Mouse (Mus musculus) gastrocnemius, postnatal 4 days (tissue): ENCODE data around the gene Zfp708. TPM values are rescaled to one million over a fixed set of nuclear protein-coding genes. Genes with fewer than 3 reads are reported as not detected.
"Not testable (repeated sequence)": the region's sequence is repeated elsewhere in the genome, so short reads cannot be mapped to it uniquely, and the experiment has no call there.

Source experiments
- DNase-seq, 2 experiments: peaks; one replicate each; pipeline ENCODE4 v3.0.0; 2021 to 2022; ENCODE audit warnings: low spot score in 2 of 2, mixed read lengths in 2 of 2
- long read RNA-seq, 2 experiments: library from polyadenylated mRNA; stranded (forward); transcript quantifications; one replicate each; pipeline ENCODE4 v2.0.0; 2021
- total RNA-seq, 2 experiments: library from RNA; stranded (reverse); gene quantifications; 2 replicates each; pipeline ENCODE4 v1.2.3; 2021

Gene Zfp708
- total RNA-seq, result 1 to 10 TPM; 1.3 to 1.7 TPM
- long read RNA-seq, experiment 1, partial matches to known transcripts, result 0 of 3 reads
- long read RNA-seq, experiment 1, other reads (novel, unspliced or antisense), result 0 of 3 reads
- long read RNA-seq, experiment 2, partial matches to known transcripts, result 0 of 2 reads
- long read RNA-seq, experiment 2, other reads (novel, unspliced or antisense), result 1 of 2 reads

DNA sequence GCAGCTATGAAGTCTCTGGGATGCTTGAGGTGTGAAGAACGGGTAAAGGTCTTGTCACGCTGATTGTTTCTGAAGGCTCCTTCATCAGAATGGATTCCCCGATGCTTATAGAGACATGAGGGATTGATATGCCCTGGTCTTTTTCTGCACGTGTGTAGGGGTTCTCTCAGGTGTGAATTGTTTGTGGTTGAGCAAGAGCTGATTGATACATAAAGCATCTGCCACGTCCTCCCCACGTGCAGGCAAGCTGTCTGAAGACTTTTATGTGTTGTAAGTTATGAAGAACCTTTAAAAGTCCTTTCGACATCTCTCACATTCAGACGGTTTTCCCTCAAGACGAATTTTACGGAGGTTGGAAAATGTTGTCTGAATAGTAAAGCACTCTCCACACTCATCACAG is at the start of gene Zfp708:
Gene Zfp708 (minus strand): TSS at position 101 of the 400 bp plus-strand sequence.
- DNase-seq, result no peak

DNA sequence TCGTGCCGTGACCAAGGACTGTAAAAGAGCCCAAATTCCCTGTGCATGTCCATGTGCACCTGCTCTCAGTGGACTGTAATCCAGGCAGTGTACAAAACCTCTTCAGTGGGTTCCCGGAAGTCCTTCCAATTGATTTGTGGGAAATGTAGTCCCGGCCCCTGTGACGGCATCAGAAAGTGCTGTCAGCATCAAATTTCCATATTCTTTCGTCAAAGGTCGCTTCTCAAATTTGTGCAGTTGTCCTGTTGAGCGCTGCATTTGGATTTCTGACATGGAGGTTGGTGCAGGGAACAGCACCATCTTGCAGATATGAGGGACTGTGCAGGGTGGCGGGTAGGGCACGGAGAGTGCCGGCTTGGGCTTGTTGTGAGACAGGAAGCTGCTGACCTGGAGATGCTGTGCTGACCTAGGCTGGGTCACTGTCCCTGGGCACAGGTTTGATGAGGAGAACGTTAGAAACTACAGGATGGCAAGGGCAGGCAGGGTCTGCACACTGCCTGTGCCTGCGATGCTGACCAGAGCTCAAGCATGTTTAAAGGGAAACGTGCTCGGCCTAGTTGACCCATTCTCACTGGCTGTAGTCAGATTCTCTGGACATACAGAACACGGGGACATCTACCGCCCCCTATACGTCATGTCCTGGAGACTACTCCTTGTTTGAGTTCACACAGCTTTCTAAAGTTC is 30.4 kb upstream of the Zfp708 start:
- DNase-seq, result peak in 1 of 2 experiments; percentile 69

DNA sequence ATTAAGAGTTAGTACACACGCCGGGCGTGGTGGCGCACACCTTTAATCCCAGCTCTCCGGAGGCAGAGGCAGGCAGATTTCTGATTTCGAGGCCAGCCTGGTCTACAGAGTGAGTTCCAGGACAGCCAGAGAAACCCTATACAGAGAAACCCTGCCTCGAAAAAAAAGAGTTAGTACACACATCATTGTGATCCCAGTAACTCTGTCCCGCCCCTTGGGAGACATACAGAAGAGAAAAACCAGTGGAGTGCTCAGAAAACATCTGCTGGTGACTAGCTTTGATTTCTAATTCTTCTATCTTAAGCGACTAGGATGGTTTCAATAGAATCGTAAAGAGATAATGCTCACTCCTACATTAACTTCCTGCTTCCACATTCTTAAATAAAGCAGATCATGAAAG is 29.7 kb upstream of the Zfp708 start:
- DNase-seq, result not testable (repeated sequence)

DNA sequence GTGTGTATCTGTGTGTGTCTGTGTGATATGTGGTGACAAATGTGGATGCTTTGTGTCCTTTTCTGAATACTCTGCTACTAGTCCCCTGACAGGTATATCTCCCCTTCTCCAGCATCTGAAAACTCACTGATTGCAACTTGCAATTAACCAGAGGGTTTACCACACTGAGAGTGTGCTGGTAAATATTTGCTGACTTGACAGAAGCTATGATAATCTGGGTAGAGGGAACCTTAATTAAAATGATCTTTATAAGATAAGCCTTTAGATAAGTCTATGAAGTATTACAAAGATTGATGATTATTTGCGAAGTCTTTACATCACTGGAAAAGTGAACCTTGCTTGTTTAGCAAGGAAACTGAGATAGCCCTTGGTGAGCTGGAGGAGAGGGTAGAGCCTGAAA is 26.7 kb upstream of the Zfp708 start:
- DNase-seq, result no peak

DNA sequence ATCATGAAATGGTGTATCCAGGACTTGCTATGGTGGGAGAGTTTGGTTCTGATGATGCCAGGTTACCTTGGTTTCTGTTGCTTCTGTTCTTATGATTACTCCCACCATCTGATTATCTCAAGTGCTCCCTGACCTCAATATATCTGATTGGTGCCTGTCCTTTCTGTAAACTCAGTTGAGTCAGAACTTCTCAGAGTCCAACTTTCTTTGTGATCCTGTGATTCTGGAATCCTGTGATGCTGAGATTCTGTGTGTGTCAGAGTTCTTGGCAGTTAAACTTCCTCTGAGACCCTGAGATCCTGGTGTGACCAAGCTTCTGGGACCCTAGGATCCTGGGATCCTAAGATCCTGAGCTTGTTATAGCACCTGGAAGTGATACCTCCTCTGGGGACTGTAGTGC is 23.6 kb upstream of the Zfp708 start, which contains the start of gene Zfp759:
Gene Zfp759 (plus strand): TSS at position 301 of the 400 bp plus-strand sequence.
- not testable (repeated sequence) for DNase-seq

DNA sequence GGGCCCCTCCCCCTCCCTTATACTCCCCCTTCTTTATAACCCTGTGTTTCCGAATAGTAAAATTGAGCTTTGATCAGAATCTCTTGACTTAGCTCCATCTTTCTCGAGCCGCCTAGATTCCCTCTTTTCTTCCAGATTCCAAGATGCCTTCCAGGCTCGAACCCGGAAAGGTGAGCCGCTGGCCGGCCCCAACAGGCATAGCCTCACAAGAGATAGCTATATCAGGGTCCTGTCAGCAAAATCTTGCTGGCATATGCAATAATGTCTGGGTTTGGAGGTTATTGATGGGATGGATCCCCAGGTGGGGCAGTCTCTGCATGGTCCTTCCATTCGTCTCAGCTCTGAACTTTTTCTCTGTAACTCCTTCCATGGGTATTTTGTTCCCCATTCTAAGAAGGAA is 18.4 kb upstream of the Zfp708 start, which contains the start of gene Rslcan18:
Gene Rslcan18 (minus strand): TSS at position 101 of the 400 bp plus-strand sequence.
- not testable (repeated sequence) for DNase-seq

DNA sequence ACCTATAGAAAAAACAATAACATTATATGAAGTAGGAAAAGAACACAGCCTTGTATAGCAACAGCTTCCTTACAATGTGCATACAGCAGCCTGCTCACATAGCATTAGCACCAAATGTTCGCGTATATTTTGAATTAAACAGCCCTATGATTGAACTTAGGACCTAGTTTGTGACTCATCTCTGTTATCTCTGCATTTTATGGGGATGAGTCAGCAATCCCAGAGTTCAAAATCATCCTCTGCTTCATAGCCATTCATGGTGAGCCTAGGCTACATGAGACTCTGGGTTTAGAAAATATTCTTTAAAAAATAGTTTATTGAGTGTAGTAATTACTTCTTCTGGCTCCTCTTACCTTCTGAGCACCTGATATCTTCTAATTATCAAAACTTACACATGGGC is 15.5 kb upstream of the Zfp708 start:
- no peak for DNase-seq

DNA sequence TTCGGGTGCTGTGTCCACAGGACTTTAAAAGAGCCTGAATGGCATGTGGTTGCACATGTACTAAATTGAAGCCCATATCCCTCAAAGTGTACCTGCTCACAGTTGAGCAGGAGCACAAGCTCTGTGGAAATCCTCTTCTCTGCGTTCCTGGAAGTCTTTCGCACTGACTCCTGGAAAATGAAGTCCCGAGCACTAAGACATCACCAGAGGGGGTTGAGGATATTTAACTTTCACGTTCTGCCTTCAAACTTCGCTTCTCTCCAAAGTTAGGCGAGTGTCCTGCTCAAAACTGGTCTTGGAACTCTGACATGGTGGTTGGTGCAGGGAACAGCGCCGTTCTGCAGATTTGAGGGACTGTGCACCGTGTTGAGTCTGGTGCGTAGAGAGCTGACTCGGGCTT is 14.3 kb upstream of the Zfp708 start:
- no peak for DNase-seq

DNA sequence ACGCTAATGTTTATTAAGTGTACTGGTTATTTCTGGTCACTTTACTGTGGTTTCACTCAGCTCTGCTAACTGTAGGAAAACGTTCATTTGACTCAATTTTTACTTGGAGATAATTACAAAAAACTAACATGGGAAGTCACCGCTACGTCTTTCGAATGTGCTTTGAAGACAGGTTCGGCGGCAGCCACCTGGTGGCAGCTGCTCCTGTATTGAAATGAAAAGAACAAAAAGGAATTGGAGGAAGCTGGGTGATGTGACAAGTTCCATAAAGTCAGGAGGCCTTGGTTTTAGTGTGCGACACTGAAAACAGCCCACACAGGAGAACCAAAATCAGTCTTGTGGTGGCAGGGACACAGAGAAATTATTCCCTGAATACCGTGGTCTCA is 11.0 kb upstream of the Zfp708 start:
- peak in 1 of 2 experiments; percentile 16 for DNase-seq

DNA sequence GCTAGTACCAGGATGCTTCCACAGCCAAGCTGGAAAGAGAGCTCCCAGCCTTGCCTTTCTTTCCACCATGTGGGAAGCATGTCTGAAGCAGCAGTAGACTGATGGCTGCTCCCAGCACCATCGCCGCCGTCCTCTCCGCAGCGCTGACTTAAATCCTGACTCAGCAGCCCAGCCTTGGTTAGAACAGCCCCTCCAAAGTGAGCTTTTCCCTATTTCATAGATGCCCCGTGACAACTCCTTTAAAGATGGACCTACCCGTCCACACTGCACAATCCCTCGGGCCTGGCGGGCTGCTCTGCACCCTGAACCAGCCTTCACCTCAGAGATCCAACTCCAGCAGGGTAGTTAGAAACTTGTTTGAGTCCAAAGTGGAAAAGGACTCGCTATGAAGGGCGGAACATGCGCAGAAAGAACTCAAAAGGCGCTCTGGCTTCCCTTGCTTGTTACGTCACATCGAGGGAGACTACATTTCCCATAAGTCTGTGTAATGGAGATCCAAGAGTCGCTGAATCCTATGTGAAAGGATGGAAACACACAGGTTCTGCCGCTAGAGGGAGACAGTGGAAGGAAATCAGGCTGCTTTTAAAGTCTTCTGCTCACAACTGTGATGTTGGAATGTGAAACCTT is 10.5 kb upstream of the Zfp708 start, which contains the start of gene Gm28557:
Gene Gm28557 (minus strand): TSS at position 411 of the 627 bp plus-strand sequence.
- peak; percentile 62 to 85 for DNase-seq

DNA sequence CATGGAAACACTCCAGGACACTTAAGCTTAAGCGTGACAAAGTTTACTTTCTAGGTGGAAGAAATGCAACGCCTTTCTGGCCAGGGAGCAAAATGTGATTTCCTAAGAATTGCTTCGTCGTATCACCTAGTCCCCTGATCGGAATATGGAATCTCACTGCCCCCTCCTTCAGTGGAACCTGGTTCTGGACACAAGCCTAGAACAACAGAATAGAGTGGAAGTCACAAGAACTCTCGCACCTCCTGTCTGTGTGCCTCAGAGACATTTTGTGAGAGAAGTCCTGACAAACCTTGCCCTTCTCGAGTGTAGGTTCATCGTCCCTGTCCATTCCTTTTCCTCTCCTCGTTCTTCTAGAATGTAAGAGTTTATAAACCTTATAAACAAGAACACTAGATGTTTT is 9.9 kb upstream of the Zfp708 start:
- no peak for DNase-seq

DNA sequence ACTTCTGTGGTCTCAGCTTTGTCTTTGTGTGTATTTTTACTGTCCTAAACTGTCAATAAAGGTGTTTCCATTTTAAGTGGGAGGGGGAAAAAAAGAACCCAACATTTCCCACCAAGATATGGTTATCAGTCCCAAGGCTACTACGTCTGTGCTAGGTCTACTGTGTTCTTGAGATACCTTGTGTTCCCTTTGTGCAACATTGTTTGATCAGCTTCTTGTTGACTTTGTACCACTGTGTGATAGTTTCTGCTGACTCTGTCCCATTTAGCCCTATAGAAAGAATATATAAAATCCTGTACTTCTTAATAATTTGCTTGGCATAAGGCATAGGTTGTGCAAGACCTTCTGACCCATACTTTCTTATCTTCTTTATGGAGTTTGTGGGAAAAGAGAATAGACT is 7.6 kb downstream of the Zfp708 start:
- no peak for DNase-seq

DNA sequence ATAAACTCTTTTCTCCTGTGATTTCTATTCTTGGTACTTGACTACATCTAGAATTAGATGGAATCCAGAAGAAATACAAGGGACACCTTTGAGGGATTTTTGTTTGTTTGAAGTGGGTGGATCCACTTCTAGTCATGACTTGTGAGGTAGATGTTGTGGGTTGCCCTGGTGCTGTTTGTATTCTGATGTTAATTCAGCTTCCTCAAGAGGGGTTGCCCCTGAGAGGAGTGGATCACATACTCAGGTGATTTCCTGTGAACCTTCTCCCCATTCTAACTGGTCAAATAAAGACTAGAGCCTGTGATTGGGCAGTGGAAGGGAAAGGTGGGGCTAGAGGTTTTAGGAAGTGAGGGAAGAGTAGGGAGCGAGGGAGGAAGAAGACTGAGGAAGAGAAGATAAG is 15.8 kb downstream of the Zfp708 start:
- DNase-seq, result no peak

DNA sequence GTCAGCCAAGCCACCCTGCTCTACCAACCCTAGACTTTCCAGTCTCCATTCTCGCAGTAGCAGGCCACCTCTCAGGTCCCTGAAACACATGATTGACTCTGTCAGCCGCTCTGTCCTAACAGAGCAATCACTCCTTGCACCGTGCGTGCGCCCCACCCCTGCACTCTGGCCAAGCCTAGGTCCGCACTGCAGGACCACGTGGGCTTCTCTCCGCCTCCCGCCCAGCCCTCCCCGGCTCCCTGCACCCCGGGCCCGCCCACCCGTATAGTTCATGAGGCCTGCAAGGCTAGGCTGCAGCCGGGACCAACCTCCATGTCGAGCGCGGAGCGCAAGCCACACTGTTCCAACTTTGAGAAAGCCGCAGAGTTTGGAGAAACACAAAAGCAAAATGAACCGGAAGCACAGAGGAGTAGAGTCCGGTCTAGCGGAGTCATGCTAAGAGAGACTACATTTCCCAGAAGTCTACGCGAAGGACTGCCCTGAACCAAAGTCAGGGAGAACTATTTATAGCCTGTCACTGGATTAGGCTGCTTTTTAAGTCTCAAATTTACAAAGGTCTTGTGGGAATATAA is 16.5 kb downstream of the Zfp708 start:
- peak; percentile 39 to 74 for DNase-seq

DNA sequence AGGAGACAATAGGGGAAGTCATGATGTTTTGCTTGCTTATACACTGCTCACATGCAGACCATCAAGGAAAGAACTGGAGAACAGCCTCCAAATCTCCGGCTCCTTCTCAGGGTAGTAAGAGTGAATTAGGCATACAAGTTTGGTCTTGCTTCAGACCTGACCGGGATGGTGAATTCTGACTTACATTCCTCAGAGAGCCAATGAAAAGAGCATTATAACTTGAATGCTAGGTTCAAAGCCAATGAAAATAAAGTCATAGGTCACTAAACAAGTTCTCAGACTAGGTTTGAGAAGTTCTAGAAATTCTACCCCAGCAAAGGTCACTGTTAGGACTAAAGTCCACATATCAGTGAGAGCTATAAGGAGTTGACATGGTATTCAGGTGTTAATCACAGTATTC is 20.5 kb downstream of the Zfp708 start:
- no peak for DNase-seq

DNA sequence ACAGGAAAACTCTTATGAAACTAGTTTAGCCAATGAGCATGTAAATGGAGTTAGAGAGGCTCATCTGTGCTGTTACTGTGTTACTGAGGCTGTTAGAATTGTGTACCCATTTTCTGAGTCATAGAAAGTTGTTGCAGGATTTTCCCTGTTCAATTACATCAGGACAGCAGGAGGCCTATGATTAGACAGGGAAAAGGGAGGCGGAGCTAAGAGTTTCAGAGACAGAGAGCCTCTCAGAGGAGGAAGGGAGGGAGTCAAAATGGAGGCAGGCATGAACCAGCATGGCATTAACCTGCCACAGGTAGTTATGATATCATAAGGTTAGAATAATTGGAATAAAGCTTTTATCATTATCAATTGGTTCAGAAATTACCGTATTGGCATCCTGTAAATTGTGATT is 25.0 kb downstream of the Zfp708 start:
- no peak for DNase-seq

DNA sequence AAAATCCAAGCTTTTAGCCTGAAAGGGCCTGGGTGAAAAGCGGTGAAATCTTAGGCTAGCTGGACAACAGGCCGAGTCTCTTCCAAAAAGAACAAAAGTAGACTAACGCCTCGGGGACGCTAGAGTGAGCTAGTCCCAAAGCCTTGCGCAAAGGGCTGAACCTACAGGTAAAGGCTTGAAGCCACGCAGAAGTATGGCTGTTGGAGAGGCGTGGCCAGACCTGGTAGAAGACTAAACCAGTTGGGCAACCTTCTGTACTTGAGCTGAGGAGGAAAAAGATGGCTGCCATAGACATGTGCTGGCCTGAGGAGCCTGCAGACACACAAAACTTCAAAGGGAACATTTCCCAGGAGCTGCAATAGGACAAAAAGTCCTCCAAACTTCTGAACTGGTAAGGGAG is 32.4 kb downstream of the Zfp708 start:
- DNase-seq, result no peak

DNA sequence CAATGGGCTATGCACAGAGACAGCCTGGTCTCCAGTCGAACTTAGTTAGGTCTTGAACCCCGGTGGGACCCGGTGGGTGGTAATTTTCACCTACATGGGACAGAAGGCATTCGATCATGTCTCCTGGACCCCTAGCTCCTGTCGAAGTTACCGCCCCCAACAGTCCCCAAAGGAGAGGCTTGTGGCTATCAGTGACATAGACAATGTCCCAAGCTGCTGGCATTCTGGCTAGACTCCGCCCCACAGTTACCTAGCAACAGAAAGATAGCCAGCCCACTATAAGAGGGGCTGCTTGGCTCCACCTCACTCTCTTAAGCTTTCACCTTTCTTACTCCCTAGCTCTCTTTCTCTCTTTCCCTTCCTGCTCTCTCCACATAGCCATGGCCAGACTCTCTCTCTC is 35.3 kb downstream of the Zfp708 start:
- no peak for DNase-seq

DNA sequence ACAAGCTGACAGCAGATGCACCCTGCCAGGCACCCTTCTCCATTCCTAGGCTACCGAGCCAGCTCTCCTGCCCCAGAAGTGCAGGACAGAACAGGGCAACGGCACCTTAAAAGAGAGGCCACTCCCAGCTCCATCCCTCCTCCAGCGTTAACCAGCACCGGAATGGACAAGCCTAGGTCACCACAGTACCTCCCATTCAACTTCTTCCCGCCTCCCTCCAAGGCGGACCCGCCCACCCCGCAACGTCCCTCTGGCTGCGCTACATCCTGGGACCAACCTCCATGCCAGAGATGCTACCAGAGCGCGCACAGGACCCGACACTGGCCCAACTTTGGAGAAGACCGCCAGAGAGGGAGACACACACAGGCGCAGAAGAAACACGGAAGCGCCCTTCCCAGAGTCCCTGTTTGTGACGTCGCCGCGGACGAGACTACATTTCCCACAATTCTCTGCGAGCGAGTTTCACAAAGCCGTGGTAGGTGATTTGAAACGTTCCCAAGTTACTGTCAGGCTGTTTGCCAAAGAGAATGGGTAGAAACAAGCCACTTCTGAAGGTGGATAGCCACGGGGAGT is 36.9 kb downstream of the Zfp708 start, which contains the start of gene Zfp712:
Gene Zfp712 (minus strand): TSS at position 385 of the 573 bp plus-strand sequence.
- peak; percentile 60 to 84 for DNase-seq

DNA sequence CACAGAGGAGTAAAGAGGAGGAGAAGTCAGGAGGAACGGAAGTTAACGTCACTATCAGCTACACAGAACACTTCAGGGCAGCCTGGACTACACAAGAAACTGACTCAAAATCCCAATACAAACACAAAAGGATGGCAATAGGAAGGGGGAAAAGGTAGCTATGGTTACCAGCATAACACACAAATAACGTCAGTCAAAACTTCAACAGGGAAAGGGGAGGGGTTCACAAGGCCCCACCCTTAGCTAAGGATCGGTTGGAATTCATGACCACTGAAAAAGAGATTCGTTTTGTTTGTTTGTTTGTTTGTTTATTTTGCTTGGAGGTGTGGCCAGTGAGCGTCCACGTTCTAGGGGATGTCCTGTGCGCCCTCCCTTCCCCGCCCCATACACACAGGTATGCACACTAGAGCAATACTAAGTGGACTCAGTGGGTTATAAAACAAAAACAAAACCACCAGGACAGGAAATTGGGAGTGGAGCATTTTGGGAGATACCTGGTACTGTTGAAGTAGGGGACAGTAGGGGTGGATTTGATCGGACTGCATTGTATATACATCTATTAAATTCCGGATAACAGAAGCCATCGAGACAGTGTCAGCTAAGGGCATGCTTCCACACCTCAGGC is 37.5 kb downstream of the Zfp708 start:
- no peak for DNase-seq
